Mouse (Mus musculus) limb, embryonic 10.5 days (tissue): ENCODE measurements around the gene Ntmt1. TPM values are rescaled to one million over a fixed set of nuclear protein-coding genes. Genes with fewer than 3 reads are reported as not detected.

Source experiments
- DNase-seq: peaks from one replicate; pipeline ENCODE4 v3.0.0-alpha.2; 2017; ENCODE audit warnings: low spot score
- H3K27ac ChIP-seq: fragments of 300-500 bp; sonication (generic); 2 replicates; pipeline ENCODE4 v1.5.1; 2016; ENCODE audit warnings: mild to moderate bottlenecking
- H3K27me3 ChIP-seq: fragments of 300-500 bp; sonication (generic); 2 replicates; pipeline ENCODE4 v1.6.1; 2016; ENCODE audit warnings: low read depth, mild to moderate bottlenecking; ENCODE audit not compliant: poor library complexity, severe bottlenecking
- H3K36me3 ChIP-seq: fragments of 300-500 bp; sonication (generic); 2 replicates; pipeline ENCODE4 v1.6.1; 2016; ENCODE audit warnings: mild to moderate bottlenecking, moderate library complexity
- H3K4me1 ChIP-seq: fragments of 300-500 bp; sonication (generic); 2 replicates; pipeline ENCODE4 v1.6.1; 2016
- H3K4me3 ChIP-seq: fragments of 300-500 bp; sonication (generic); 2 replicates; pipeline ENCODE4 v1.5.1; 2016; ENCODE audit warnings: mild to moderate bottlenecking, moderate library complexity
- H3K9me3 ChIP-seq: fragments of 300-500 bp; sonication (generic); replicated peaks from 2 replicates; pipeline ENCODE4 v1.6.1; 2016; ENCODE audit warnings: mild to moderate bottlenecking
- WGBS: fragments of 180-500 bp; shearing (Covaris S2); methylation state at CpG from one replicate; pipeline ENCODE4 v1.1.7; 2016; 5-methylcytosine and 5-hydroxymethylcytosine counted together
- polyA plus RNA-seq: library from polyadenylated mRNA; unstranded; fragments of >200 nt; fragmentation: Nextera tagmentation; extraction: Ambion mirVana; gene quantifications from 2 replicates; pipeline ENCODE4 v1.2.1, GENCODE M21; 2016

Ntmt1 gene
- polyA plus RNA-seq, 1 experiment from 2014 or later = 138 TPM

- WGBS = 51% methylated on average over 9 of the region's 9 CpGs
- no peak for DNase-seq
- Histone ChIP-seq H3K4me3 (no peak overlapping the region), H3K36me3 (peaks cover 32% of the 10 kb centered on the region), H3K27ac (peak overlapping the region; percentile 93), H3K4me1 (peaks cover 76% of the 10 kb centered on the region), H3K9me3 (no peaks in the 10 kb centered on the region), H3K27me3 (no peaks in the 10 kb centered on the region)
Observed at GRCm38 (mm10) chr2:30863574-30863973, 55.9 kb downstream of the Ntmt1 start.

DNA sequence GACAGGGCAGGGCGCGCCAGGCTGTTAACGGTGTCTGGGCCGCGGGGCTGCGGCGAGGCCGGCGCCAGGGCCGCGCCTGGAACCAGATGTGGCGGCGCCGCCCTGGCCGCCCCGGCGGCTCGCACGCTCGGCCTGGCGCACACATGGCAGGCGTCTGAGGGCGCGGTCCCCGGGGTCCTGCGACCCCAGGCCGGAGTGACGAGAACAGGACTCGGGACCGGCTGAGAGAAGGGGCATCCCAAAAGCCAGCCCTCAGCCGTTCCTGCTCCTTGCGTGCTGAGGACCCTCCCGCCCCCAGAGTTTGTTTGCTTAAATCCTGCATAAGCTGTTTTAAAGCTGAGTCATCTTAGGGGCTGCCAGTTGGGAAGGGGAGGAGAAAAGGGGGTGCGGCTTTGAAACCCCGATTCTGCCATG is 57.3 kb downstream of the Ntmt1 start:
- H3K9me3 ChIP-seq = no peaks in the 10 kb centered on the region
- H3K27me3 ChIP-seq = no peaks in the 10 kb centered on the region
- peak overlapping the region; percentile 93 for H3K27ac ChIP-seq
- H3K4me1 ChIP-seq = peaks cover 75% of the 10 kb centered on the region
- H3K36me3 ChIP-seq = peaks cover 35% of the 10 kb centered on the region
- 2% methylated on average over 35 of the region's 35 CpGs for WGBS
- peak overlapping the region; percentile 40 for H3K4me3 ChIP-seq
- DNase-seq = peak; percentile 77

DNA sequence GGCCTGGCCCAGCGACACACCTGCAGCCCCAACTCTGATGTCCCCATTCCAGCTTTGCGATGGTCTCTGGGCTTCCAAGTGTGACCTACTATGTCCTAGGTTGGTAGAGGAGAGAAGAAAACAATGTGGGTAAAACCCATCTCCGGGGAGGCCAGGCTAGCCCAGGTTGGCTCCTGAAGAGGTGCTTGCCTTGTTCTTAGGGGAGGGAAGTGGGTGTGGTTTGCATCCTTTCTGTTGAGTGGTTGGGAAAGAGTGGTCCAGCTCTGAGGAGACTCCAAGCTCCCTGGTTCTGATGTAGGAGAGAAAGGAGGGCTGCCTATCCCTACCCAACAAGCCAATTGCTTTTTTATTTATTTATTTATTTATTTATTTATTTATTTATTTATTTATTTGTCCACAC is 57.8 kb downstream of the Ntmt1 start:
- no peak for DNase-seq
- Histone ChIP-seq H3K9me3 (no peaks in the 10 kb centered on the region), H3K4me3 (peak overlapping the region; percentile 40), H3K27ac (peak overlapping the region; percentile 93), H3K36me3 (peaks cover 35% of the 10 kb centered on the region), H3K4me1 (peaks cover 79% of the 10 kb centered on the region), H3K27me3 (no peaks in the 10 kb centered on the region)
- 38% methylated on average over 3 of the region's 3 CpGs for WGBS

DNA sequence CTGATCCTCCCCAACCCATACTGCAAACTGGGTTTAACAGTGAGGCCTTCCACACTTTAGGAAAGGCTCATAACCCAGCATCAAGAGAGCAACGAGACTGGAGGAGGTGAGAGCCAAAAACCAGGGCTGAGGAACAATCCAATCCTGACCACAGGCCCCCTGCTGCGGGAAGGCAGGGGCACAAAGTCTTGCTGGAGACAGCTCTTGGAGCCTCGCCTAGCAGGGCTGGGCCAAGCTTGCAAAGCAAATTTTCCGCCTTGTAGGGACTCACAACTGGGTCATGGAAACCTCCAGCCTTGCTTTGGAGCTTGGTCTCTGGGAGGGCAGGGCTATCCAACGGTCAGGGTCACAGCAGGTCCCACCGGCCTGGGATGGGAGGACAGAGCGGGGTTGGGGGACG is 63.2 kb downstream of the Ntmt1 start:
- DNase-seq = no peak
- H3K4me1 ChIP-seq = peaks cover 81% of the 10 kb centered on the region
- WGBS = 77% methylated on average over 8 of the region's 8 CpGs

More for the DNA sequence above, 63.2 kb downstream of the Ntmt1 start:
- Histone ChIP-seq H3K36me3 (peaks cover 34% of the 10 kb centered on the region), H3K27ac (peak overlapping the region; percentile 83), H3K4me3 (no peak overlapping the region), H3K27me3 (no peaks in the 10 kb centered on the region), H3K9me3 (no peaks in the 10 kb centered on the region)

Other genes starting within 250 kb of the Ntmt1 start
- gene Cstad, start 212.8 kb upstream of the Ntmt1 start, polyA plus RNA-seq = 0.55 and 0.95 TPM in 2 replicates
- 2.1 and 4.0 TPM in 2 replicates for gene 1700001O22Rik, start 4.2 kb upstream of the Ntmt1 start, polyA plus RNA-seq
- 59.4 and 61.3 TPM in 2 replicates for gene Asb6, start 22.5 kb downstream of the Ntmt1 start, polyA plus RNA-seq
- gene Prrx2, start 27.1 kb downstream of the Ntmt1 start, polyA plus RNA-seq = 111 and 140 TPM in 2 replicates
- 10.1 and 11.8 TPM in 2 replicates for gene Ptges, start 122.0 kb downstream of the Ntmt1 start, polyA plus RNA-seq
- 26.7 and 27.6 TPM in 2 replicates for gene Tor1b, start 145.1 kb downstream of the Ntmt1 start, polyA plus RNA-seq
- 76.7 and 77.7 TPM in 2 replicates for gene Tor1a, start 160.1 kb downstream of the Ntmt1 start, polyA plus RNA-seq
- gene BC005624, start 174.4 kb downstream of the Ntmt1 start, polyA plus RNA-seq = 47.1 and 50.5 TPM in 2 replicates
- 10.9 and 18.1 TPM in 2 replicates for gene Usp20, start 174.5 kb downstream of the Ntmt1 start, polyA plus RNA-seq